Mouse (Mus musculus): ENCODE results near the gene Gda. TPM values are rescaled to one million over a fixed set of nuclear protein-coding genes. Genes with fewer than 3 reads are reported as not detected.

The Gda gene
- total and polyA plus RNA-seq, 2 experiments from 2014 or later, result 9.7 to 50.6 TPM

DNA sequence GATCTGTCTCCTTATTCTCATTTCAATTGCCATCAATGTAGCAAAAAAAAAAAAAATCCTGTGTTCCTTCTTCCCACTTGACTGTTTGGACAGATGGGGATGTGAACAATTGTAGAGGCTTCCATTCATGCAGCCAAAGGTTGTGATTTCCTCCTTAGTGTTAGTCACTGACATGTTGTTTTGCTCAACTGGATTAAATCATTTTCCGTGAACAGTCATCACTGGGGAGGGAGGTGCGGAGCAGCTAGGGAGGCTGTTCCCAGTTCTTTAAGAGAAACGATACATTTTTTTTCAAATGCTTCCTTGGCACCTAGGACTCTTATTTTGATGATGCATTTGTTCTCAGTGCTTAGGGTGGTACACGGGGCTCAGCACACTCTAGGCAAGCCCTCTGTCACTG, 15.8 kb downstream of the Gda start:
- Histone ChIP-seq H3K4me1 (ENCODE audit: insufficient read depth) (no peaks in the 10 kb centered on the region), H3K27me3 (ENCODE audit: insufficient read depth, low read length) (no peaks in the 10 kb centered on the region), H3K9me3 (ENCODE audit: low read length) (no peaks in the 10 kb centered on the region), H3K27ac (ENCODE audit: low read depth, low read length) (no peak overlapping the region), H3K4me2 (ENCODE audit: low read depth) (no peak overlapping the region), H3K9ac (no peak overlapping the region), H3K4me3 (ENCODE audit: low read depth, low read length) (no peak overlapping the region), H3K36me3 (ENCODE audit: insufficient read depth) (no peaks in the 10 kb centered on the region)
- 64% methylated on average over 4 of the region's 4 CpGs for WGBS
- TF ChIP-seq CTCF (IDR thresholded peaks at IDR 0.05; ENCODE audit: low read depth), result no peak
- no peak for ATAC-seq
- no peak for DNase-seq

DNA sequence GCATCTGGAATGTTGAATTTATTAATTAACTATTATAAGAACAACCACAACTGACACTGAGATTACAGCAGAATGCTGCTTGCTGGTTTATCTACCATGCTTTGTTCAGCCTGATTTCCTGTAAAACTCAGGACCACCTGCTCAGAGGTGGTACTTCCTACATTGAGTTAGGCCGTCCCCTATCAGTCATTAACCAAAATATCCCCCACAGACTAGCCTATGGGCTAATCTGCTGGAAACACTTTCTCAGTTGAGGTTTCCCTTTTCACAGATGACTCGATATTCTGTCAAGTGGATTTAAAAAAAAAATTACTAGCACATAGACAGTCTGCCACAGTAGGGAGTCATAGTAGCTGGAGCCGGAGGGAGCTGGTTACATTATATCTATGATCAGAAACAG, 31.5 kb downstream of the Gda start:
- no peak overlapping the region for H3K4me2 ChIP-seq (ENCODE audit: low read depth)
- H3K27me3 ChIP-seq (ENCODE audit: insufficient read depth, low read length), result no peaks in the 10 kb centered on the region
- WGBS, result 63% methylated on average over 3 of the region's 3 CpGs
- H3K4me1 ChIP-seq (ENCODE audit: insufficient read depth), result no peaks in the 10 kb centered on the region
- no peak for DNase-seq
- no peaks in the 10 kb centered on the region for H3K36me3 ChIP-seq (ENCODE audit: insufficient read depth)
- H3K27ac ChIP-seq (ENCODE audit: low read depth, low read length), result no peak overlapping the region
- H3K4me3 ChIP-seq (ENCODE audit: low read depth, low read length), result no peak overlapping the region
- TF ChIP-seq CTCF (IDR thresholded peaks at IDR 0.05; ENCODE audit: low read depth), result no peak
- ATAC-seq, result no peak
- no peaks in the 10 kb centered on the region for H3K9me3 ChIP-seq (ENCODE audit: low read length)
- no peak overlapping the region for H3K9ac ChIP-seq

DNA sequence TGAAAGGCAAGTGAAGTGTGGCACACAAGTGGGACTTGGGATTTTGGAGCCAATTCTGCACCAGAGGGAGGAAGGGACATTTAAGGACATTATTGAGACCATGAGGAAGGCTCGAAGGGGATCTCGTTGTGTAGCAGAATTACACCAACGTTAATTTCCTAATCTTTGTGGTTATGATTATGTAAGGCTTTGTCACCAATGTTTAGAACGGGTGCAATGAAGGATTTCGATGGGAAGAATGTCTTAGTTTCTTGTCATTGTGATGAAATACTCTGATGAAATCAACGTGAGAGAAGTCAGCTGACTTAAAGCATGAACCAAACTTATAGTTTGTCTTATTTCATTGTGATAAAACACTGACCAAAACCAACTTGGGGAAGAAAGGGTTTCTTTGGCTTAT, 32.4 kb downstream of the Gda start:
- Histone ChIP-seq H3K4me1 (ENCODE audit: insufficient read depth) (no peaks in the 10 kb centered on the region), H3K4me3 (ENCODE audit: low read depth, low read length) (no peak overlapping the region), H3K27ac (ENCODE audit: low read depth, low read length) (no peak overlapping the region), H3K9me3 (ENCODE audit: low read length) (no peaks in the 10 kb centered on the region), H3K4me2 (ENCODE audit: low read depth) (no peak overlapping the region), H3K27me3 (ENCODE audit: insufficient read depth, low read length) (no peaks in the 10 kb centered on the region), H3K36me3 (ENCODE audit: insufficient read depth) (no peaks in the 10 kb centered on the region), H3K9ac (no peak overlapping the region)
- DNase-seq, result no peak
- WGBS, result 89% methylated on average over 6 of the region's 6 CpGs
- no peak for TF ChIP-seq CTCF (IDR thresholded peaks at IDR 0.05; ENCODE audit: low read depth)
- no peak for ATAC-seq

DNA sequence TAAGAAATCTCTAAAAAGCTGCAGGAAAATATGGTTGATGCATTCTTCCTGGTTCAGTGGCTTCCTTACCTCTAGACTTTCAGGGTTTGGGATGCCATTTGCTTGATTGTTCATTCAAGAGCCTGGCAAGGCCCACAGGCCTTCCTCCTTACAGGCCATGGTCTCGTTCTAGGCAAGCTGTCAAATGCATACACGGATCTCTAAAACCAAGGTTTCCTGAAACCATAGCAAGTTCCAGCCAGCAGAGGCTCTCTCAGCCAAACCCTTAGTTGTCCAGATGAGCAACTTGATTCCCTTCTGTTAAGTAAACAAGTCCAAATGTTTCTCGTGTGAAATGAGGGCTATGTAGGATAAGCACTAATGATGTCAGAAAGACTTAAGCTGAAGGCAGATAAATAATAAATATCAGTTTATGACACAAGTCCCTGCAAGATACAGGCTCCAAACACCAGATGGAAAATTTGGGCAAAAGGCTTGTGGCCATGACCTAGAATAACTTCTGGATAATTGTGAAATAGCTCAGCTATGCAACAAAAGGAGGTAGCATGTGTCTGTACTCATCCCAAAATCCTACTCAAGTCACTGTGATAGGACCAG, 34.0 kb downstream of the Gda start:
- no peak overlapping the region for H3K27ac ChIP-seq (ENCODE audit: low read depth, low read length)
- H3K9me3 ChIP-seq (ENCODE audit: low read length), result no peaks in the 10 kb centered on the region
- H3K4me2 ChIP-seq (ENCODE audit: low read depth), result no peak overlapping the region
- no peak for TF ChIP-seq CTCF (IDR thresholded peaks at IDR 0.05; ENCODE audit: low read depth)
- DNase-seq (no peak), ATAC-seq (no peak)
- no peaks in the 10 kb centered on the region for H3K4me1 ChIP-seq (ENCODE audit: insufficient read depth)
- no peak overlapping the region for H3K4me3 ChIP-seq (ENCODE audit: low read depth, low read length)
- H3K27me3 ChIP-seq (ENCODE audit: insufficient read depth, low read length), result no peaks in the 10 kb centered on the region
- H3K36me3 ChIP-seq (ENCODE audit: insufficient read depth), result no peaks in the 10 kb centered on the region
- WGBS, result 70% methylated on average over 3 of the region's 3 CpGs
- H3K9ac ChIP-seq, result no peak overlapping the region

DNA sequence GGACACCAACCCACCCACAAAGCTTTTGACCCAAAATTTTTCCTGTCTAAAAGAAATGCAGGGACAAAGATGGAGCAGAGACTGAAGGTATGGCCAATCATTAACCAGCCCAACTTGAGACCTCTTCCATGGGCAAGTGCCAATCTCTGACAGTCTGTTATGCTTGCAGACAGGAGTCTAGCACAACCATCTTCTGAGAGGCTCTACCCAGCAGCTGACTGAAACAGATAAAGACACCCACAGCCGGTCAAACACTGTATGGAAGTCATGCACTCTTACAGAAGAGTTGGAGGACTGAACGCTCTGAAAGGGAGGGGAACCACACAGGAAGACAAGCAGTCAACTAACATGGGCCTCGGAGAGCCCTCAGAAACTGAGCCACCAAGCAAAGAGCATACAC, 36.7 kb downstream of the Gda start:
- Histone ChIP-seq H3K4me1 (ENCODE audit: insufficient read depth) (no peaks in the 10 kb centered on the region), H3K36me3 (ENCODE audit: insufficient read depth) (no peaks in the 10 kb centered on the region), H3K4me2 (ENCODE audit: low read depth) (no peak overlapping the region), H3K27me3 (ENCODE audit: insufficient read depth, low read length) (no peaks in the 10 kb centered on the region), H3K9ac (no peak overlapping the region), H3K9me3 (ENCODE audit: low read length) (no peaks in the 10 kb centered on the region), H3K27ac (ENCODE audit: low read depth, low read length) (no peak overlapping the region), H3K4me3 (ENCODE audit: low read depth, low read length) (no peak overlapping the region)
- ATAC-seq (no peak), DNase-seq (no peak)
- TF ChIP-seq CTCF (IDR thresholded peaks at IDR 0.05; ENCODE audit: low read depth), result no peak
- 88% methylated on average over 3 of the region's 3 CpGs for WGBS

DNA sequence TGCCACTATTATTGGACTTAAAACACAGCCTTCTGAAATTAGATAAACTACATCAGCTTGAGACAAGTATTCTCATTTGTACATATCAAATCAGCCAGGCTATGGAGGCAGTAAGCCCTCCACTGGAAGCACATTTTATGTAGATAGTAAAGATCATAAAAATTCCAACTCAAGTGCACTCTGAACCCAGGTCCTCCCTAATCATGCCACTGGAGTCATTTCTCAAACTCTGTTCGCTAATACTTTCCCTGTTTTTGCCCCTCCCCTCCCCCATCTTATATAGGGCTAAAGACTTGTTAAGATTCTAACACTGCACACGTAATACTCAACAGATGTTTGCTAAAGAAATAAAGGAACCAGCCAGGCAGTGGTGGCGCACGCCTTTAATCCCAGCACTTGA, 39.9 kb downstream of the Gda start:
- Histone ChIP-seq H3K4me2 (ENCODE audit: low read depth) (no peak overlapping the region), H3K4me1 (ENCODE audit: insufficient read depth) (no peaks in the 10 kb centered on the region), H3K9me3 (ENCODE audit: low read length) (no peaks in the 10 kb centered on the region), H3K4me3 (ENCODE audit: low read depth, low read length) (no peak overlapping the region), H3K9ac (no peak overlapping the region), H3K27me3 (ENCODE audit: insufficient read depth, low read length) (no peaks in the 10 kb centered on the region), H3K27ac (ENCODE audit: low read depth, low read length) (no peak overlapping the region), H3K36me3 (ENCODE audit: insufficient read depth) (no peaks in the 10 kb centered on the region)
- WGBS, result 88% methylated on average over 4 of the region's 4 CpGs
- no peak for TF ChIP-seq CTCF (IDR thresholded peaks at IDR 0.05; ENCODE audit: low read depth)
- ATAC-seq, result no peak
- no peak for DNase-seq

DNA sequence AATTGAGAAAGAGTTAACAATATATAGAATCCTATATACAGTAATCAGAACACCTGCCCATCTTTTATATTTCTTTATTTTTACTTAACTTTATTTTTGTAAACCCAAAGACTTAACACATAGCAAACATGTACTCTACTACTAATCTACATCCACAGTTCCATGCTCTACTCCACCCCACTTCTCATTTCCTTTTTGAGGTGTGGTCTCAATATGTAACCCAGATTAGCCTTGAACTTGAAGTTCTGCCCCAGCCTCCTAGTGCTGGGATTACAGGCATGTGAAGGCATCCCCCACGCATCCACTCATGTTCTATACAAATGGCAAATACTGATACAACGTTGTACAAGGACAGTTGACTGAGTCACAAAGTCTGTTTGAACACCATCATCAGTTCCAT, 40.4 kb downstream of the Gda start:
- no peaks in the 10 kb centered on the region for H3K9me3 ChIP-seq (ENCODE audit: low read length)
- no peaks in the 10 kb centered on the region for H3K36me3 ChIP-seq (ENCODE audit: insufficient read depth)
- no peak overlapping the region for H3K9ac ChIP-seq
- WGBS, result 92% methylated on average over 2 of the region's 2 CpGs
- TF ChIP-seq CTCF (IDR thresholded peaks at IDR 0.05; ENCODE audit: low read depth), result no peak
- no peak for DNase-seq
- no peak for ATAC-seq
- no peak overlapping the region for H3K4me3 ChIP-seq (ENCODE audit: low read depth, low read length)
- H3K4me1 ChIP-seq (ENCODE audit: insufficient read depth), result no peaks in the 10 kb centered on the region
- no peak overlapping the region for H3K27ac ChIP-seq (ENCODE audit: low read depth, low read length)
- H3K27me3 ChIP-seq (ENCODE audit: insufficient read depth, low read length), result no peaks in the 10 kb centered on the region
- H3K4me2 ChIP-seq (ENCODE audit: low read depth), result no peak overlapping the region

Data from forebrain, postnatal 0 days (tissue).